Mouse (Mus musculus) embryonic fibroblast, embryonic 13.5 days (primary cell): ENCODE data around the gene Usp6nl.

Source experiments
- CTCF ChIP-seq: IDR thresholded peaks from 2 replicates; pipeline ENCODE4 v1.5.1; 2011; ENCODE audit warnings: mild to moderate bottlenecking, control low read depth, low read length, moderate library complexity, borderline replicate concordance; ENCODE audit not compliant: insufficient read depth
- POLR2A ChIP-seq: IDR thresholded peaks from 2 replicates; pipeline ENCODE4 v1.6.1; 2011; ENCODE audit warnings: low read depth, mild to moderate bottlenecking, control low read depth, low read length, moderate library complexity

- TF ChIP-seq CTCF (no peak), POLR2A (no peak)
Observed at GRCm38 (mm10) chr2:6374216-6374615, 51.7 kb downstream of the Usp6nl start.
